Mouse (Mus musculus): ENCODE data around the gene Nodal. TPM values are rescaled to one million over a fixed set of nuclear protein-coding genes. Genes with fewer than 3 reads are reported as not detected.

Gene Nodal
- total and polyA plus RNA-seq, 3 experiments, result not detected

DNA sequence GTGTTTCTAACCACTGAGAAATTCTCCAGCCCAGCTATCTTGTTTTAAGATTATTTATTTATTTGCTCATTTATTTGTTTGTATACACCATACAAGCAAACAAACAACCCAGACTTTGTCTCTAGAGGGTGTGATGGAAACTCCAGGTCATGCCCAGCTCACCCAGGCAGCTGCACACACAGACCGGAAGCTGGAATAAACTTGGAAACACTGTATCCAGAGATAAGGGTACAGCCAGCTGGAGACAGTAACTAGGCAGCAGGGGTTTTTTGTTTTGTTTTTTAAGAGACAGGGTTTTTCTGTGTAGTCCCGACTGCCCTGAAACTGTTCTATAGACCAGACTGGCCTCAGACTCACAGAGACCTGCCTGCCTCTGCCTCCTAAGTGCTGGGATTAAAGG is 27.6 kb upstream of the Nodal start:
- Histone ChIP-seq H3K9me3 (replicated peaks; ENCODE audit: insufficient read depth, low read length) (no peaks in the 10 kb centered on the region), H3K36me3 (ENCODE audit: control insufficient read depth in 1 of 2, insufficient read depth in 2 of 2, low read length in 2 of 2) (no peaks in the 10 kb centered on the region), H3K27me3 (ENCODE audit: control insufficient read depth in 1 of 2, insufficient read depth in 2 of 2, low read length in 2 of 2) (no peaks in the 10 kb centered on the region; a peak in 1 of 4 replicates), H3K79me2 (ENCODE audit: control insufficient read depth, insufficient read depth, low read length, poor library complexity) (no peaks in the 10 kb centered on the region), H3K9ac (ENCODE audit: control insufficient read depth, low read depth, low read length, poor library complexity, severe bottlenecking) (no peak overlapping the region), H3K4me1 (ENCODE audit: control insufficient read depth in 1 of 2, insufficient read depth in 2 of 2, low read length in 2 of 2) (no peaks in the 10 kb centered on the region), H3K27ac (ENCODE audit: control insufficient read depth, low read depth, low read length) (no peak overlapping the region), H3K4me3 (ENCODE audit: control insufficient read depth in 1 of 2, insufficient read depth in 1 of 2, low read depth in 2 of 2, low read length in 2 of 2) (no peak overlapping the region)
- TF ChIP-seq ZMIZ1 (IDR thresholded peaks at IDR 0.05; ENCODE audit: low read depth, low read length) (no peak), MAZ (IDR thresholded peaks at IDR 0.05; ENCODE audit: low read depth, low read length) (no peak), MAFK (IDR thresholded peaks at IDR 0.05; ENCODE audit: borderline replicate concordance, low read depth, low read length) (no peak), USF2 (IDR thresholded peaks at IDR 0.05; ENCODE audit: borderline replicate concordance in 1 of 2, insufficient read depth in 1 of 2, low read depth in 1 of 2, low read length in 2 of 2) (no peak), ETS1 (IDR thresholded peaks at IDR 0.05; ENCODE audit: low read depth, low read length) (no peak), SIN3A (IDR thresholded peaks at IDR 0.05; ENCODE audit: low read length) (no peak), CTCF (IDR thresholded peaks at IDR 0.05 in 2 of 3, conservative IDR thresholded peaks at IDR 0.05 in 1 of 3; ENCODE audit: control insufficient read depth in 1 of 3, insufficient read depth in 1 of 3, low read depth in 2 of 3, low read length in 3 of 3, poor library complexity in 1 of 3, severe bottlenecking in 1 of 3) (no peak)
- DNase-seq (ENCODE audit: low read depth, low spot score), result no peak

DNA sequence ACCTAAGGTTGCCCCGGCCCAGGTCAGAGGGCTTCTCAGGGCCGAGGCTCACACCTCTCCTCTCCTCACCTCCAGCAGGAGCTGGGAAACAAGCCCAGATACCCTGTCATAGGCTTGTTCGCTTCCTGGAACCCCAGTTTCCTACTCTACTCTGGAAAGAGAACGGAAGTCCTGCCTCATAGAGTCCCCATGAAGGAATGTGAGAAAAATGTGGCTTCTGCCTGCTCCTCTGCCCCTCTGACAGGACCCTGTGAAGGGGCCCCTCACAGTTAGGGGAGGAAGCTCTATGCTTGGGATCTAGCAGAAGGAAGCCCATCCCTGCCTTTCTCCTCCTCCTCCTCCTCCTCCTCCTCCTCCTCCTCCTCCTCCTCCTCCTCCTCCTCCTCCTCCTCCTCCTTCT is 25.2 kb upstream of the Nodal start:
- no peak overlapping the region for H3K4me3 ChIP-seq (ENCODE audit: control insufficient read depth in 1 of 2, insufficient read depth in 1 of 2, low read depth in 2 of 2, low read length in 2 of 2)
- no peak overlapping the region for H3K27ac ChIP-seq (ENCODE audit: control insufficient read depth, low read depth, low read length)
- H3K36me3 ChIP-seq (ENCODE audit: control insufficient read depth in 1 of 2, insufficient read depth in 2 of 2, low read length in 2 of 2), result no peaks in the 10 kb centered on the region
- no peak overlapping the region for H3K9ac ChIP-seq (ENCODE audit: control insufficient read depth, low read depth, low read length, poor library complexity, severe bottlenecking)
- H3K4me1 ChIP-seq (ENCODE audit: control insufficient read depth in 1 of 2, insufficient read depth in 2 of 2, low read length in 2 of 2), result no peaks in the 10 kb centered on the region
- H3K9me3 ChIP-seq (replicated peaks; ENCODE audit: insufficient read depth, low read length), result no peaks in the 10 kb centered on the region
- TF ChIP-seq USF1 (IDR thresholded peaks at IDR 0.05; ENCODE audit: low read depth, low read length), result no peak
- no peak for TF ChIP-seq MXI1 (IDR thresholded peaks at IDR 0.05; ENCODE audit: low read depth, low read length)
- no peak for TF ChIP-seq ETS1 (IDR thresholded peaks at IDR 0.05; ENCODE audit: low read depth, low read length)
- TF ChIP-seq HCFC1 (IDR thresholded peaks at IDR 0.05; ENCODE audit: low read depth, low read length), result no peak
- no peaks in the 10 kb centered on the region for H3K79me2 ChIP-seq (ENCODE audit: control insufficient read depth, insufficient read depth, low read length, poor library complexity)
- DNase-seq (ENCODE audit: low read depth, low spot score), result no peak
- no peaks in the 10 kb centered on the region; a peak in 1 of 4 replicates for H3K27me3 ChIP-seq (ENCODE audit: control insufficient read depth in 1 of 2, insufficient read depth in 2 of 2, low read length in 2 of 2)

DNA sequence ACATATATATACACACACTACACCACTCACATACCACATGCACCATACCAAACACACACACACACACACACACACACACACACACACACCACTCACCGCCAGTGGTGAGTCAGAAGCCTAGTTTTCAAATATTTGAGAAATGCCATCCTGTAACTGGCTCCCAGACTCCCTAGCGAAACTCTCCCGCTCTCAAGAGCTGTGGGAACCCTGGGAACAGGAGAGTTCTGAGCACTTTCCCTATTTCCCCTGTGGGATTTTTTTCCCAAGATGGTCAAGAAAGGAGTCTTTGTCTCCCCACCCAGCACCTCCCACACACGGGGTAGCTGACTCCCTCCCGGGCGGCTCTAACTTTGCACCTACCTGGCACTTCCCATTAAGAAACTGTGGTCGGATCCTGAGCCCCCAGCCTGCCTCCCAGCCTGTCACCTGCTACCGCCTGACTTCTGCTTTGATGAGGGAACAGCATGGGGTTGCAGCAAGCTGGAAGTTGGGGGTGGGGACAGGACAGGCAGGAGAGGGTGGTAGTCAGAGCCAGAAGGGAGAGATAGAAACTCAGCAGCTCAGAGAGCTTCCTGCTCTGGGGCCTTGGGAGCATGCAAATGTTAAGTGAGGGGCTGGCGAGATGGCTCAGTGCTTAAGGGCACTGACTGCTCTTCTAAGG is 23.2 kb upstream of the Nodal start:
- Histone ChIP-seq H3K27ac (ENCODE audit: control insufficient read depth, low read depth, low read length) (no peak overlapping the region), H3K9me3 (replicated peaks; ENCODE audit: insufficient read depth, low read length) (no peaks in the 10 kb centered on the region), H3K9ac (ENCODE audit: control insufficient read depth, low read depth, low read length, poor library complexity, severe bottlenecking) (no peak overlapping the region), H3K79me2 (ENCODE audit: control insufficient read depth, insufficient read depth, low read length, poor library complexity) (no peaks in the 10 kb centered on the region), H3K4me3 (ENCODE audit: control insufficient read depth in 1 of 2, insufficient read depth in 1 of 2, low read depth in 2 of 2, low read length in 2 of 2) (no peak overlapping the region), H3K27me3 (ENCODE audit: control insufficient read depth in 1 of 2, insufficient read depth in 2 of 2, low read length in 2 of 2) (no peaks in the 10 kb centered on the region), H3K36me3 (ENCODE audit: control insufficient read depth in 1 of 2, insufficient read depth in 2 of 2, low read length in 2 of 2) (no peaks in the 10 kb centered on the region), H3K4me1 (ENCODE audit: control insufficient read depth in 1 of 2, insufficient read depth in 2 of 2, low read length in 2 of 2) (no peaks in the 10 kb centered on the region)
- no peak for DNase-seq (ENCODE audit: low read depth, low spot score)
- no peak for TF ChIP-seq E2F4 (IDR thresholded peaks at IDR 0.05; ENCODE audit: borderline replicate concordance, low read depth, low read length)
- TF ChIP-seq ZNF384 (IDR thresholded peaks at IDR 0.05; ENCODE audit: low read depth, low read length), result no peak
- TF ChIP-seq ETS1 (IDR thresholded peaks at IDR 0.05; ENCODE audit: low read depth, low read length), result no peak
- TF ChIP-seq GABPA (IDR thresholded peaks at IDR 0.05; ENCODE audit: low read depth, low read length), result no peak
- TF ChIP-seq POLR2AphosphoS2 (IDR thresholded peaks at IDR 0.05; ENCODE audit: low read length), result no peak
- no peak for TF ChIP-seq NELFE (IDR thresholded peaks at IDR 0.05; ENCODE audit: low read depth, low read length)
- TF ChIP-seq MYC (IDR thresholded peaks at IDR 0.05; ENCODE audit: low read depth, low read length), result no peak
- no peak for TF ChIP-seq MAX (IDR thresholded peaks at IDR 0.05; ENCODE audit: low read length)
- TF ChIP-seq EP300 (IDR thresholded peaks at IDR 0.05; ENCODE audit: low read depth in 1 of 2, low read length in 2 of 2), result no peak
- no peak for TF ChIP-seq UBTF (IDR thresholded peaks at IDR 0.05; ENCODE audit: borderline replicate concordance, insufficient read depth, low read depth, low read length)
- TF ChIP-seq SMC3 (IDR thresholded peaks at IDR 0.05; ENCODE audit: low read depth, low read length), result no peak

Measured in MEL (cell line).